ENCODE assay signal across 12 mouse cellular contexts in genomic region chr7:90035396-90035795, GRCm38 (mm10).
"Had no signal": no experiment of that assay in that cellular context is flagged by ENCODE, and none has a peak within 500 bp of the region (broad histone marks: within the 10 kb centered on the region; RNA-seq: fewer than 3 reads in every experiment).

No protein-coding gene starts in this region.

- DNase-seq: kidney, adult 2 months; kidney, postnatal 25 days; lung, postnatal 36 days; retina, postnatal 1 day; right cerebral cortex, postnatal 4 days; spleen, adult 18-20 months; thymus, postnatal 36 days had no signal

- H3K27ac ChIP-seq: kidney, embryonic 15.5 days; limb, embryonic 10.5 days; midbrain, embryonic 15.5 days; neural tube, embryonic 13.5 days had no signal

- H3K27me3 ChIP-seq: kidney, embryonic 15.5 days; midbrain, embryonic 15.5 days; neural tube, embryonic 13.5 days had no signal

- H3K36me3 ChIP-seq: kidney, embryonic 15.5 days; limb, embryonic 10.5 days; midbrain, embryonic 15.5 days; neural tube, embryonic 13.5 days had no signal

- ATAC-seq: intestine, embryonic 16.5 days; midbrain, embryonic 15.5 days had no signal

- H3K9ac ChIP-seq: kidney, embryonic 15.5 days; midbrain, embryonic 15.5 days; neural tube, embryonic 13.5 days had no signal

- H3K4me3 ChIP-seq: kidney, embryonic 15.5 days; limb, embryonic 10.5 days; midbrain, embryonic 15.5 days; neural tube, embryonic 13.5 days had no signal

- H3K9me3 ChIP-seq: kidney, embryonic 15.5 days; limb, embryonic 10.5 days; midbrain, embryonic 15.5 days; neural tube, embryonic 13.5 days had no signal

- H3K4me2 ChIP-seq: kidney, embryonic 15.5 days; midbrain, embryonic 15.5 days; neural tube, embryonic 13.5 days had no signal
